Mouse (Mus musculus) brain, embryonic 14.5 days (tissue): Measurements from ENCODE around the gene Bicral. TPM values are rescaled to one million over a fixed set of nuclear protein-coding genes. Genes with fewer than 3 reads are reported as not detected.

Experiments
- DNase-seq: peaks from one replicate; pipeline ENCODE4 v3.0.0-alpha.2; 2011; ENCODE audit warnings: low read depth
- CTCF ChIP-seq: fragments of 200-500 bp; IDR thresholded peaks from 2 replicates; pipeline ENCODE4 v1.5.1; 2012; ENCODE audit warnings: inconsistent platforms, mild to moderate bottlenecking, moderate library complexity, borderline replicate concordance; ENCODE audit not compliant: insufficient read depth, insufficient read length; ENCODE audit errors: extremely low read depth
- POLR2A ChIP-seq: fragments of 200-500 bp; IDR thresholded peaks from 2 replicates; pipeline ENCODE4 v1.6.1; 2012; ENCODE audit warnings: mild to moderate bottlenecking, inconsistent platforms, borderline replicate concordance; ENCODE audit not compliant: poor library complexity, insufficient read depth, insufficient read length, severe bottlenecking; ENCODE audit errors: extremely low read depth
- polyA plus RNA-seq: library from polyadenylated mRNA; depleted of rRNA; stranded (reverse); fragments of >200 nt; gene quantifications from 2 replicates; pipeline ENCODE4 v1.2.3, GENCODE M21; 2012

The Bicral gene
- polyA plus RNA-seq, 1 experiment, result 24.9 TPM

DNA sequence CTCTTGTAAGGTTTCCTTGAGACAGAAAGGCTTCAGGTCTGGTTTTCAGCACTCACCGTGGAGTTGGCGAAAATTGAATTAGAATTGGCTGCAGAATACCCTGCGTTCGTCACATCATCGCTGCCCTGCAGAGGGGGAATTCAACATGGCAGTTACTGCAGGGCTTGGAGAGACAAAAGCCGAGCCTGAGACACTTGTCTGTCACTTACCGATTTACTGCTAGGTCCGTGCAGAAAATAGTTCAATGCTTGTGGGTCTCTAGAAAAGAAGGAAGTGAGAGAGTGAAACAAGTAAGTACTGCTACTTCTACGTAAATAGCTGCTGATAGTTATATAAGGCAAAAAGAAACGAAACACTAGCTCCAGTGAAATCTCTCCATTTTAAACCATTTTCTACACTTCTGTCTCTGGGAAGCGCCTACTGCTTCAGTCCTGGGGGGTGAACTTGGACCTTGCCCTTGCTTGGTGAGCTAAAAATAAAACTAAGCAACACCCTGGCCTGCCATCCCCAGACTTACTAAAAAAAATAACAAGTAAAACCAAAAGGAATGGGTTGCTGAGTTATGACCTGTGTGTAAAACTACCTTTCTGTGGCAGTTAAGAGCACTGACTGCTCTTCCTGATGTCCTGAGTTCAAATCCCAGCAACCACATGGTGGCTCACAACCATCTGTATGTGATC is 28.3 kb downstream of the Bicral start:
- TF ChIP-seq POLR2A (no peak), CTCF (no peak)
- no peak for DNase-seq

DNA sequence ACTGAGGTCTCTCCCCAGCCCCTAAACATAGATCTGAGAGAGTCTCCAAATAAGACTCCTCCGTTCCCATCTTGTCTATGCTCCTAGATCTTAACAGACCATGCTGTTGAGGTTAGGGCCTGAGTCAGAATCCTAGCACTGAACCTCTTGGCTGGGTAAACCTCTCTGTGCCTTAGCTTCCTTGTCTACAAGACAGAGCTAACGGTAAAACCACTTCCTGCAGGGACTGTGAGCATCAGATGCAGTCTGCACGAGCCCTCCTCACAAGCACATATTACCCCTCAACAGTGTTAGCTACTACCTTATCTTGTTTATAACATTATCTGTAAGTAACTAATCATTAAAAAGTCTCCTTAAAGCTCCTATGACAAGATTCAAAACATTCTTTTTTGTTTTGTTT is 29.3 kb downstream of the Bicral start:
- DNase-seq, result no peak
- TF ChIP-seq POLR2A (no peak), CTCF (no peak)

DNA sequence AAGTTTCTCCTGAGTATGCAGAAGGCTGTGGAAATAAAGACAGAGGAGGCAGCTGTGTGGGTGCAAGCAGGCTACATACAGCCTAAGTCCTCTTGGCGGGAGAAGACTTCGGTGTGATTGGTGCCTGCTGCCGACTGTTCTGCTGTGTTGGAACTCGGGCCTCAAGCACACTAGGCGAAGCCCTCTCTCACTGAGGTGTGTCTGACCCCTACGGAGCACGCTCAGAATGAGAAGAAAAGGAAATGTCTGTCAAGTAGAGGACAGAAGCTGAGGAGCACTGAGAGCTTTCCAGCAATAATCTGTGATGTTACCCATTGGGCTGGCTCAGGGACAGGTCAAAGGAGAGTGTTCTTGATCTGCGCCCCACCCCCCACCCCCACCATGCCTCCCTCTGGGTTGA is 35.2 kb downstream of the Bicral start:
- DNase-seq, result no peak
- TF ChIP-seq POLR2A (no peak), CTCF (no peak)

DNA sequence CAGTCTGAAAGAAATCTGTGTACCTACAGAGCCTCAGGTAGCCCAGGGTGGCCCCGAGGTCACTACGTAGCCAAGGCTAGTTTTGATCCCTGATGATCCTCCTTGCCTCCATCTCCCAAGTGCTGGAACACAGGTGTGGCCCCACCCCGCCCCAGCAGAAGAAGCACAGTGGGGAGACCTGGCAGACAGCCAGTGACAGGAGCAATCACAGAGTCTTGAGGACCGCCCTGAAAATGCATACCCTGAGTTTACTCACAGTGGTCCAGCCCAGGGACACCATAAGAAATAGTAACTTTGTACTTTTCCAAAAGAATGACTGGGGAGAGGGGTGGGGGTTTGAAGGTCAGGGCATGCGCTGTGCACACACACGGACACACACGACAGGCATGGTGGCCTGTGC is 37.7 kb downstream of the Bicral start:
- no peak for TF ChIP-seq POLR2A
- TF ChIP-seq CTCF, result no peak
- DNase-seq, result no peak

DNA sequence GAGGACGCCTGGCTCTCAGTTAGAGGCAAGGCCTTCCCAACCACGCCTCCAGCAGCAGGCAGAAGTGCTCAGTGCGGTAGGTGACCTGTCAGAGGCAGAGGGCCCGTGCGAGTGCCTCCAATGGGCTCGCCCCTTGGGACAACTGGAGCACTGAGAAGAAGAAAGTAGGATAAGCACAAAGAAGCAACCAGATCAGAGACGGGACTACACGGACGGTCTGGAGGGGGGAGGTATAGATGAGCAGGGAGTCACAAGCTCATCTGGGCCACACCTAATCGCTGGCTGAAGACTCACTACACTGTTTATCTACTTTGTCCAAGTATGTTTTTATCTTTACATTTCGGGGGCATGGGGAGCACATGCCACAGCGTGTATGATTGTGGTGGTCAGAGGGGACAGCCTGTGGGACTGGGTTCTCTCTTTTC is 40.5 kb downstream of the Bicral start:
- TF ChIP-seq CTCF, result no peak
- no peak for TF ChIP-seq POLR2A
- DNase-seq, result no peak

DNA sequence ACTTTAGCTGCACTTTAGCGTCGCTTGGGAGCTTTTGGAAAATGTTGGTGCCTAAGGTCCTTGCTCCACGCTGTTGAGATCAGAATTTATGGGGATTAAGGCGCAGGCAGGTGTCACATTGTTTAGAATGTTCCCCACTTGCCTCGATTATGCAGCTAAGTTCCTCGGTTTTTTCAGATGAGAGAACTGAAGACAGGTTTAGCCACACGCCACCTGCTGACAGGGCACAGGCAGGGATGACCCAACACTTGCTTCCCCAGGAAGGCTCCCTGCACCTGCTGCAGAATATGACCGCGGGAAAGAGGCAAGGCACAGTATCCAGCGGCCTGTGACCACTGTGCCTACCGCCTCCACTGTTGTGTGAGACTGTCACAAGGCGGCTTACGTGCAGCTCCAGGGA is 42.0 kb downstream of the Bicral start:
- TF ChIP-seq POLR2A (no peak), CTCF (no peak)
- DNase-seq, result no peak

DNA sequence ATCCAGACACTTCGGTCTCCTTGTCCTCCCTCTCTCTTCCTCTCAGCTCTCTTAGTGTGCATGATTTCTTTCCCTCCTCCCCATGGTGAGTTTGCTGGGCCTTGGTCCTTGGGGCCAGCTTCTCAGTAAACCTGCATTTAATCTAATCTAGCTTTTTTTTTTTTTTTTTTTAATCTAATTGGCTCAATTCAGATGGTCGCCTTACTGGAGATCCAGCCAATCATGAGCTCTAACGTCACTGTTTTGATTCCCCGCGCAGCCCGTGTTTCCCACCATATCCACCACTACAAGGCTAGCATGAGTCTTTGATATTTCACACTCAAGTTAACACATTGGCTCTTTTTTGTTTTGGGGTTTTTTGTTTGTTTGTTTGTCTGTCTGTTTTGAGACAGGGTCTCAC is 43.8 kb downstream of the Bicral start:
- DNase-seq, result no peak
- no peak for TF ChIP-seq CTCF
- TF ChIP-seq POLR2A, result no peak

DNA sequence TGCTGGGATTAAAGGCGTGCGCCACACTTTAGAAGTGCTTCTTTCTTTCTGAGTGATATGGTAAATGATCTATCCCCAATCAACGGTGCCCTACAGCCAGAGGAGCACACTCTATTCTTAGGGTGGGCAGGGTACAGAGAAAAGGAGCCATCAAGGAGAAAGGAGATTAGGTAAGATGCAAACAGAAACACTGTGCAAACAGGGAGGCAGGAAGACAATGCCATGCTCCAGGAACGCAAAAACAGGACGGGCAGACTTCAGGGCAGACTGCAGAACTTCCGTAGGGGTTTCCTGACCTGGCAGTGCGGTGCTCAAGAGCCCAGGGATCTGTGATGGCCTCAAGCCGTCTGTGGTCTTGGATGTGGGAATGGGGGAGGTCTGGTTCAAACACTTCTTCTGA is 44.6 kb downstream of the Bicral start:
- no peak for DNase-seq
- TF ChIP-seq POLR2A (no peak), CTCF (no peak)

DNA sequence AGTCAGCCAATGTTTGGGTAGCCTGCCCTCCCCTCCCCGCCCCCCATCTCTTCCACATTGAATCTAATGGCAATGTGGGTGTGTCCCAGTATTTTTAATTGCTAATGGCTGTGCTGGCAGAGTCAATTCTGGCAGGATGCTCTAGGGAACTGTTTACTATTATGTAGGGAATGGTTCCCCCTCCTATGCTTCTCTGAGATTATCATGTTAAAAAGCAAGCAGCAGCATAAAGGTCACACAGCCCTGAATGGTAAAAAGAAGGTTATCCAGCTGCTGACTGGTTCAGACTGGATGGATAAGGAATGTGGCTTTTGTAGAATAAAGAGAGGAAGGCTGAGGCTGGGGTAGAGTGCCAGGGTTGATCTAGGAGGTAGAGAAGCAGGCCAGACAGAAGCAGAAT is 45.8 kb downstream of the Bicral start:
- no peak for DNase-seq
- TF ChIP-seq CTCF (no peak), POLR2A (no peak)

DNA sequence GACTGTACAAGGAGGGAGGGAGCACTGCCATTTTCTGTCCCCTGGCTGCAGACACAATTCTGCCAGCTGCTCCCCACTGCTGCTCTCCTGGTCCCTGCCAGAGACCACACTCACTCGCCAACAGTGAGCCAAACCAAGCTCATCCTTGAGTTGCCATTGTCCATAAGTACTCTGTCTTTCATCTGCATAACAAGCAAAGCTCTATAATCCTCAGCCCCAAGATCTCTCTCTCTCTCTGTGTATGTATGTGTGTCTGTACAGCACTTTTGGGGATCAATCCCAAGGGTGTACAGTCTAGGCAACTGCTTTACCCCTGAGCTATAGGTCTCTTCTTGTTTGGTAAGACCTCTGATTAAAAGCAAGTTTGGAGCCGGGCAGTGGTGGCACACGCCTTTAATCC is 47.6 kb downstream of the Bicral start:
- TF ChIP-seq CTCF (no peak), POLR2A (no peak)

DNA sequence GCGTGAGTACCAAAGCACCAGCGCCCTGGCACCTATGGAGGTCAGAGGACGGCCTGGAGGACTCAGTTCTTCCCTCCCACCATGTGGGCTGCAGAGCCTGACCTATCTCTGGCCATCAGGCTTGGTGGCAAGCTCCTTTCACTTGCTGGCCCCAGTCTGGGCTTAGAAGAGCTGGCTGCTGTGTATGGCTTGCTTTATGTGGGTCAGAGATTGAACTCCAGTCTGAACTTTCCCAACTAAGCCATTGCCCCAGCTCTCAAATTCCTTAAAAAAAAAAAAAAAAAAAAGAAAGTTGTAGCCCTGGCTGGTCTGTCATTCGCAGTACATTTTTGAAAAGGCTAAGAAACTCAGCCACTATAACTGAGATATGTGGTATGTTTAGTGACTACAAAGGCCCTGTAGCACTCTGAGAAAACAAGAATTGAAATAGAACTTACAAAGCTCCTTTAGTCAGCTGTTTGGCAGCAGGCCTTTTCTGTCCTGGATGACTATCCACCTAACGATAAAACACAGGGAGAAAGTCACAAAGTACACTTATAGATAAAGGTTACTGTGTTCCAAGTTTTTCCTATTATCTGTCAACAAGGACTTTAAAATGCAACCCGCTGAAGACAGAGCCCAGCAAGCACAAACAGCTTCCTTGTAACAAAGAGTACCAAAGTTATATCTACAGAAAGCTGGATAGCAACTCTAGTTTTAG is 49.0 kb downstream of the Bicral start:
- DNase-seq, result no peak
- TF ChIP-seq CTCF, result no peak
- TF ChIP-seq POLR2A, result no peak

More for the DNA sequence above, 47.6 kb downstream of the Bicral start:
- no peak for DNase-seq

DNA sequence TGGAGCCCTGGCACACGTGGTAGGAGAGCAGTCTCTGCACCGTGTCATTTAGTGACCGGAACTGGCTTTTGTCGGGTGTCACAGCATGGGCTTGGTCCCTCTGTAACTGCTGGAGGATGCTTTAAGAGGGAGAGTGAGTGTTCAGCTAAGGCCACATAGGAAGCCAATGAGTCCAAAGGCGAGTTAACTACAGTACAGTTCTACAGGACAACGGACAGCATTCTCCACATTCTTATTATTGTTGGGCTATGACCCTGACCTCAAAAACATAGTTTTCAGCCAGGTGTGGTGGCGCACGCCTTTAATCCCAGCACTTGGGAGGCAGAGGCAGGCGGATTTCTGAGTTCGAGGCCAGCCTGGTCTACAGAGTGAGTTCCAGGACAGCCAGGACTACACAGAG is 49.9 kb downstream of the Bicral start:
- no peak for DNase-seq
- TF ChIP-seq CTCF, result no peak
- TF ChIP-seq POLR2A, result no peak
